Mouse (Mus musculus): ENCODE results near the gene Taz.

DNA sequence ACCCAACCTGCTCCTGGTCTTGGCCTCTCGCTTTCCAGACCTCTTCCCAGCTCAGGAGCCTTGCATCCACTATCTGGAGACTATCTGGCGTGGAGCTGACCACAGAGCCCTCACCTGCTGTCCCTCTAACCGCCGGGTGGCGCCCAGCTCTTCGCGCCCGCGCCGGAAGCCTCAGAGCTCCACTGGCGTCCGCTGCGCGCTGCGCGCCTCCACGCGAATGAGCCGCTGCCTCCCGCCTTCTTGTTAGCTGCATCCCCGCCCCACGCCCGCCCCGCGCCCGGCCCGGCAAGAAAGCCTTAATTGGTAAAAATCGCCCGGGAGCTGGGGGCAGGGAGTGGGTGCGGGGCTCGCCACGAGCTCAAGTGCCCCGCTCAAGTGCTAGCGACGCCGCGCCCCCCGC is 32.1 kb upstream of the Taz start, which contains the start of gene Flna:
- TF ChIP-seq CTCF (IDR thresholded peaks at IDR 0.05; ENCODE audit: insufficient read depth, low read depth, low read length) (no peak), POLR2A (IDR thresholded peaks at IDR 0.05; ENCODE audit: insufficient read depth, low read depth, low read length) (no peak)

Data from olfactory bulb, adult 2 months (tissue).